Mouse (Mus musculus): ENCODE data around the gene Tacr2.

Tacr2 gene

GRCm38 (mm10) chr10:62239270-62239669, 13.0 kb upstream of the Tacr2 start:
- DNase-seq (ENCODE audit: low read depth) = no peak

GRCm38 (mm10) chr10:62242358-62242757, 9.9 kb upstream of the Tacr2 start:
- no peak for DNase-seq (ENCODE audit: low read depth)

GRCm38 (mm10) chr10:62242896-62243295, 9.3 kb upstream of the Tacr2 start:
- peak; percentile 47 for DNase-seq (ENCODE audit: low read depth)

- DNase-seq (ENCODE audit: low read depth) = no peak
Observed at GRCm38 (mm10) chr10:62244067-62244466, 8.2 kb upstream of the Tacr2 start.

- no peak for DNase-seq (ENCODE audit: low read depth)
Observed at GRCm38 (mm10) chr10:62247156-62247555, 5.1 kb upstream of the Tacr2 start.

- peak; percentile 45 for DNase-seq (ENCODE audit: low read depth)
Observed at GRCm38 (mm10) chr10:62247815-62248214, 4.4 kb upstream of the Tacr2 start.

GRCm38 (mm10) chr10:62252496-62253235, 428 bp downstream of the Tacr2 start:
- DNase-seq (ENCODE audit: low read depth) = no peak

GRCm38 (mm10) chr10:62258298-62258697, 6.1 kb downstream of the Tacr2 start:
- DNase-seq (ENCODE audit: low read depth) = no peak

GRCm38 (mm10) chr10:62261115-62261886, 9.1 kb downstream of the Tacr2 start:
- peak; percentile 90 for DNase-seq (ENCODE audit: low read depth)

GRCm38 (mm10) chr10:62264299-62264698, 12.1 kb downstream of the Tacr2 start:
- no peak for DNase-seq (ENCODE audit: low read depth)

GRCm38 (mm10) chr10:62269278-62269677, 17.0 kb downstream of the Tacr2 start:
- no peak for DNase-seq (ENCODE audit: low read depth)

GRCm38 (mm10) chr10:62275235-62275634, 23.0 kb downstream of the Tacr2 start:
- peak; percentile 90 for DNase-seq (ENCODE audit: low read depth)

- peak; percentile 61 for DNase-seq (ENCODE audit: low read depth)
Observed at GRCm38 (mm10) chr10:62277499-62278293, 25.5 kb downstream of the Tacr2 start.

- DNase-seq (ENCODE audit: low read depth) = no peak
Observed at GRCm38 (mm10) chr10:62279066-62279465, 26.8 kb downstream of the Tacr2 start.

GRCm38 (mm10) chr10:62279671-62280070, 27.4 kb downstream of the Tacr2 start:
- DNase-seq (ENCODE audit: low read depth) = no peak

- DNase-seq (ENCODE audit: low read depth) = no peak
Observed at GRCm38 (mm10) chr10:62282782-62283181, 30.5 kb downstream of the Tacr2 start.

- no peak for DNase-seq (ENCODE audit: low read depth)
Observed at GRCm38 (mm10) chr10:62283206-62283792, 31.1 kb downstream of the Tacr2 start.

- DNase-seq (ENCODE audit: low read depth) = no peak
Observed at GRCm38 (mm10) chr10:62287460-62288124, 35.4 kb downstream of the Tacr2 start.

GRCm38 (mm10) chr10:62294112-62294511, 41.9 kb downstream of the Tacr2 start:
- DNase-seq (ENCODE audit: low read depth) = no peak

- no peak for DNase-seq (ENCODE audit: low read depth)
Observed at GRCm38 (mm10) chr10:62296086-62296872, 44.0 kb downstream of the Tacr2 start.
